Mouse (Mus musculus): Measurements from ENCODE around the gene Arsa. TPM values are rescaled to one million over a fixed set of nuclear protein-coding genes. Genes with fewer than 3 reads are reported as not detected.
A peak's percentile ranks its signal among the peaks of the same experiment; 100 is the strongest.

Gene Arsa
- polyA plus RNA-seq, 1 experiment = 7.2 TPM

DNA sequence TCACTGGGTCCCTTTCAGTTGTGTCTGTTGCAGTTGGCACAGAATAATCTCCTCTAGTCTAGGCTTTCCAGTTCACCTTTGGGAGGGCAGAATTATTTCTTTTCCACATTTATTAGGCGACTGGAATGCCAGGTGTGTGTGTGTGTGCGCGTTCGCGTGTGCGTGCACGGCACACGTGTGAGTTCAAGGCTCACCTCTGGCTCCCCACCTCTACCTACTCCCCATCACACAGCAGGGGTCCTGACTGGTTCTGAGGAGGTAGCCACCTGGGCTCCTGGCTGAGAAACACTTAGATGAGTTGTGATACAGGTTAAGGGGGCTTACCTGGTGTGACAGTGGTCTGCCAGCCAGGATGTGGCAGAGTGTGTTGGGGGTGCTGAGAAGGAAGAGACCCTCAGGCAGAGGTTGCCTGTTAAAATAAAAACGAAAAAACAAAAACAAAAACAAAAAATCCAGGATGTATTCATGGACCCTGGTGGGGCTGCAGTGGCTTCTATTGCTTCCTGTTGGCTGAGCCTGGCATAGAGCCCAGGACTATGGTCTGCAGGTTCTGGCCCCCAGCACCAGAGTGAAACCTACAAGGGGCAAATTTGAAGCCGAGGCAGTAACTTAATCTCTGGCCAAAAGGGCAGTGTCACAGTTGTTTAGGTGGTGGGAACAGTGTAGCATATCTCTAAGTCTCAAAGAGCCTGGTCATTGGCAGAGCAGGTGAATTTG is 45.5 kb upstream of the Arsa start:
- H3K4me1 ChIP-seq (ENCODE audit: control insufficient read depth, insufficient read depth, low read length) = no peaks in the 10 kb centered on the region
- no peak for TF ChIP-seq POLR2A (IDR thresholded peaks at IDR 0.05; ENCODE audit: borderline replicate concordance, control insufficient read depth, low read depth, low read length)
- no peak for TF ChIP-seq CTCF (IDR thresholded peaks at IDR 0.05; ENCODE audit: control insufficient read depth, insufficient read depth, low read length)
- no peak overlapping the region for H3K27ac ChIP-seq (ENCODE audit: control insufficient read depth, insufficient read depth, low read depth, low read length, poor library complexity)
- WGBS = 83% methylated on average over 10 of the region's 10 CpGs
- H3K4me3 ChIP-seq (replicated peaks; ENCODE audit: control insufficient read depth, low read depth, low read length) = no peak overlapping the region

DNA sequence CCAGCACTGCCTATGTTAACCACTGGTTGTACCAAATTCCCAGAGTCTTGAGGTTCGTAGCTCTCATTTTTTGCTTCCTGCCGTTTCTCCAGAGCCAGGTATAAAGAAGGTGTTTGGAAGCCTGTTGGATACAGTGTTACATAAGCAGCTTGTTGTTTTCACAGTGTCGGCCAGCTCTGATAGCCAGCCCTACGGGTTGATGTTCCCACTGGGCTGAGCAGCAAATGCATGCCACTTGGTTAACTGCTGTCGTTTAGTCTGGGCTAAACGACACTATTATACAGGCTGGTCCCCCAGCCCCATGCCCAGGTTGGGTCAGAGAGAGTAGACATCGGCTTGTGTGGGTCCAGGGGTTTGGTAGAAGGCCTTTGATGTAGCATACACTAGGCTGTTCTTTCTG is 44.7 kb upstream of the Arsa start:
- H3K4me3 ChIP-seq (replicated peaks; ENCODE audit: control insufficient read depth, low read depth, low read length) = no peak overlapping the region
- TF ChIP-seq POLR2A (IDR thresholded peaks at IDR 0.05; ENCODE audit: borderline replicate concordance, control insufficient read depth, low read depth, low read length) (no peak), CTCF (IDR thresholded peaks at IDR 0.05; ENCODE audit: control insufficient read depth, insufficient read depth, low read length) (no peak)
- no peaks in the 10 kb centered on the region for H3K4me1 ChIP-seq (ENCODE audit: control insufficient read depth, insufficient read depth, low read length)
- no peak overlapping the region for H3K27ac ChIP-seq (ENCODE audit: control insufficient read depth, insufficient read depth, low read depth, low read length, poor library complexity)
- 81% methylated on average over 7 of the region's 7 CpGs for WGBS

DNA sequence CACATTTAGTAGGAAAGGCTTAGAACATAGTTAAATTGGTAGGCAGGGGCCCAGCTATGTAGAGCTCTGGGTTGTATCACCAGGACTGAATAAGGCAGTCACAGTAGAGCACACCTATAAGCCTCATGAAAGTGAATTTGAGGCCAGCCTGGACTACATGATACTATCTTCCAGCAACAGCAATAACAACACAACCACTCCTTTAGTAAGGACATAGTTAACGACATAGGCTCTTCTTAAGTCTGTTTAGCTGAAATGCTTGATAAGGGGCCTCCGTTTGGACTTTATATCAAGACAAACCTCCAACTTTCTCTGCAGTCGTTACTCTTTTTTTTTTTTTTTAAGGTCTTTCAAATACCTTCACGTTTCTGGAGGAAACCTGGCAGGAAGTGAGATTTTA is 35.5 kb upstream of the Arsa start:
- TF ChIP-seq CTCF (IDR thresholded peaks at IDR 0.05; ENCODE audit: control insufficient read depth, insufficient read depth, low read length) = no peak
- no peak for TF ChIP-seq POLR2A (IDR thresholded peaks at IDR 0.05; ENCODE audit: borderline replicate concordance, control insufficient read depth, low read depth, low read length)
- no peaks in the 10 kb centered on the region for H3K4me1 ChIP-seq (ENCODE audit: control insufficient read depth, insufficient read depth, low read length)
- no peak overlapping the region for H3K4me3 ChIP-seq (replicated peaks; ENCODE audit: control insufficient read depth, low read depth, low read length)
- WGBS = 18% methylated on average over 4 of the region's 4 CpGs
- no peak overlapping the region for H3K27ac ChIP-seq (ENCODE audit: control insufficient read depth, insufficient read depth, low read depth, low read length, poor library complexity)

DNA sequence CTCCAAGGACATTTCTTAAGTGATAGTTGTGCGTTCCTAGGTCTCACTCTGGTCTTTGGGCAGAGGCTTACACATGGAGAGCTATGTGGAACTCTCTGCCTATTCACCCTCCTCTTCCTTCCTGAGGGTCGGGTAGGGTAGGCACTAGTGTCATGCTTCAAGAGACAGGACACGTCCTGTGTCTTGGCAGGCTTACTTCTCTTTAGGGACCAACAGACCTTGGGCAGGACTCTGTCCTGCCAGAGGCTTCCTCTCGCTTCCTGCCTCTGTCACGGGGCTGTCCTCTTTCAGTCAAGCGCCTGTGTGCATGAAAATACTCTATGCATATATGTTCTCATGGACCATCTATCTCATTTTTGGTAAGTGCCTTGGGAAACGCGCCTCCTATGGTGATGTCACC is 30.5 kb upstream of the Arsa start:
- Histone ChIP-seq H3K4me1 (ENCODE audit: control insufficient read depth, insufficient read depth, low read length) (no peaks in the 10 kb centered on the region), H3K27ac (ENCODE audit: control insufficient read depth, insufficient read depth, low read depth, low read length, poor library complexity) (no peak overlapping the region), H3K4me3 (replicated peaks; ENCODE audit: control insufficient read depth, low read depth, low read length) (no peak overlapping the region)
- TF ChIP-seq POLR2A (IDR thresholded peaks at IDR 0.05; ENCODE audit: borderline replicate concordance, control insufficient read depth, low read depth, low read length) (no peak), CTCF (IDR thresholded peaks at IDR 0.05; ENCODE audit: control insufficient read depth, insufficient read depth, low read length) (no peak)
- 60% methylated on average over 8 of the region's 8 CpGs for whole genome bisulfite sequencing

DNA sequence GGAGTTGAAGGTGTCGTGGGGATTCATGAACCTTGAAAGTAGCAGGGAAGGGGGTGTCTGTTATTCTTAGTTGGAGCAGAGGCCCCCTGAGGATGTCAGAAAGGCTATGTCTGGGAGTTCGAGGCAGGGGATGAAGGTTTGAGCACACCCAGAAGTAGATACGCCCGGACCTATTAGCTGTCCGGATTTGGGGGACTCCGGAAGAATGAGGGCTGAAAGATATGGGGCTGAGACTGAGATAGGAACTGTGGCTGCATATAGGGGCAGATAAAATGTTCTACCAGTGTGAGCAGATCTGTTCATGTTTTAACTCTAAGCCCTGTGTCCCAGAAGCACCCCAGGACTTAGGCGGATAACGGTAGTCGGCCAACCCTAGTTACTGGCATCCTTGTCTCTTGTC is 27.6 kb upstream of the Arsa start:
- WGBS = 70% methylated on average over 9 of the region's 9 CpGs
- no peak overlapping the region for H3K4me3 ChIP-seq (replicated peaks; ENCODE audit: control insufficient read depth, low read depth, low read length)
- no peaks in the 10 kb centered on the region for H3K4me1 ChIP-seq (ENCODE audit: control insufficient read depth, insufficient read depth, low read length)
- no peak for TF ChIP-seq POLR2A (IDR thresholded peaks at IDR 0.05; ENCODE audit: borderline replicate concordance, control insufficient read depth, low read depth, low read length)
- TF ChIP-seq CTCF (IDR thresholded peaks at IDR 0.05; ENCODE audit: control insufficient read depth, insufficient read depth, low read length) = no peak
- H3K27ac ChIP-seq (ENCODE audit: control insufficient read depth, insufficient read depth, low read depth, low read length, poor library complexity) = no peak overlapping the region

DNA sequence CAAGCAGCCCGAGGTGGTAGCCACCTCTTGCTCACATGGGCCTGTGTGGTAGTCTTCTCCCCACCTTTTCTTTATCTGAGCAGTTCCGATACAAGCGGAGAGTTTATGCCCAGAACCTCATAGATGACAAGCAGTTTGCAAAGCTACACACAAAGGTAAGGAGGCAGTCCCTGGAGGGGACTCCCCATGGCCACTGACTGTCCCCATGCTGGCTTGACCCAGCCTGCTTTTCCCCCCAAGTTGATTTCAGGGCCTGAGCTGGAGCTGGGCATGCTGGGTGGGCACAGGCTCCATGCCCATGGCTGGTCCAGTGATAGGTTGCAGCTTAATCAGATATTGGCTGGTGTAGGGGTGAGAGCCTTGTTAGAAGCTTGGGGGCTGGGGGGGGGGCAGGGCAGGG is 24.1 kb upstream of the Arsa start:
- Histone ChIP-seq H3K4me1 (ENCODE audit: control insufficient read depth, insufficient read depth, low read length) (no peaks in the 10 kb centered on the region), H3K27ac (ENCODE audit: control insufficient read depth, insufficient read depth, low read depth, low read length, poor library complexity) (no peak overlapping the region), H3K4me3 (replicated peaks; ENCODE audit: control insufficient read depth, low read depth, low read length) (no peak overlapping the region)
- TF ChIP-seq CTCF (IDR thresholded peaks at IDR 0.05; ENCODE audit: control insufficient read depth, insufficient read depth, low read length) (no peak), POLR2A (IDR thresholded peaks at IDR 0.05; ENCODE audit: borderline replicate concordance, control insufficient read depth, low read depth, low read length) (no peak)
- 66% methylated on average over 3 of the region's 3 CpGs for WGBS

DNA sequence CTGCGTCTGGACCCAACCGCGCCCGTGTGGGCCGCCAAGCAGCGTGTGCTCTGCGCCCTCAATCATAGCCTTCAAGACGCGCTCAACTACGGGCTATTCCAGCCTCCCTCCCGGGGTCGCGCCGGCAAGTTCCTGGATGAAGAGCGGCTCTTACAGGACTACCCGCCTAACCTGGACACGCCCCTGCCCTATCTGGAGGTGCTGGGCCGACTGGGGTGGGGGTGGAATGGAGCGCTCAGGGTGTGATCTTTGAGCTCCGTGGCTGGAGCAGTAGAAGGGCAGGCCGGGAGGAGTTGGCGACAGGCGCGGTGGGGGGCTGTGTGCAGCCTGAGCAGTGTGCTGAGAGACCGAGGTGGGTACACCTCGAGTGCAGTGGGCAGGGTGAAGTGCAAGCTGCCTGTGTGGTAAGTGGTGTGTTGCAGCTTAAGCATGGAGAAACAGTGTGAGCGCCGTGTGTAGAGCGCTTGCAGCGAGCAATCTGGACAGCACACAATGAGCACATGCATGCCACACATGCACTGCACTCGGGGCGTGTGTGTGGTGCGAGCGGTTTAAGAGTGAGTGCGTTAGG is 23.1 kb upstream of the Arsa start:
- no peak overlapping the region for H3K27ac ChIP-seq (ENCODE audit: control insufficient read depth, insufficient read depth, low read depth, low read length, poor library complexity)
- TF ChIP-seq CTCF (IDR thresholded peaks at IDR 0.05; ENCODE audit: control insufficient read depth, insufficient read depth, low read length) = no peak
- 22% methylated on average over 35 of the region's 35 CpGs for WGBS
- H3K4me1 ChIP-seq (ENCODE audit: control insufficient read depth, insufficient read depth, low read length) = no peaks in the 10 kb centered on the region
- peak overlapping the region; percentile 21 for H3K4me3 ChIP-seq (replicated peaks; ENCODE audit: control insufficient read depth, low read depth, low read length)

DNA sequence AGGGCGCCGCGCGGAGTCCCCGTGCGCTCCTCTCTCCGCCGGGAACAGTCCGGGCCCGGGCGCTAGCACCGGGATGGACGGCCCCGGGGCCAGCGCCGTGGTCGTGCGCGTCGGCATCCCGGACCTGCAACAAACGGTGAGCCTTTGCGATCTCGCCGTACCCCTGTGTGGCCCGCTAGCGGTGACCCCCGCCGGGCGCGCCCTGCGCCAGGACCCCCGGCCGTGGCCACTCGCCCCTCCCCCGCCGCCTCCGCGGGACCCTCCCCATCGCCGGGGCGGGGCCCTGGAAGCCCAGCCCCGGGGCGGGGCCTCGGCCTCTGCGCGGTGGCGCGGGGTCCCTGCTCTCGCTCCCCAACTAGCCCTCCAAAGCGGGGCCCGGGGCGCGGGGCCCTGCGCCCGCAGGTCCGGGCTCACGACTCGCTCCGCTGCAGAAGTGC is 22.6 kb upstream of the Arsa start:
- no peak overlapping the region for H3K27ac ChIP-seq (ENCODE audit: control insufficient read depth, insufficient read depth, low read depth, low read length, poor library complexity)
- WGBS = under 1% methylated on average over 50 of the region's 60 CpGs
- no peak overlapping the region for H3K4me3 ChIP-seq (replicated peaks; ENCODE audit: control insufficient read depth, low read depth, low read length)
- no peaks in the 10 kb centered on the region for H3K4me1 ChIP-seq (ENCODE audit: control insufficient read depth, insufficient read depth, low read length)
- TF ChIP-seq CTCF (IDR thresholded peaks at IDR 0.05; ENCODE audit: control insufficient read depth, insufficient read depth, low read length) (no peak), POLR2A (IDR thresholded peaks at IDR 0.05; ENCODE audit: borderline replicate concordance, control insufficient read depth, low read depth, low read length) (no peak)
